Mouse (Mus musculus) natural killer cell, adult 2 months (primary cell): Measurements from ENCODE around the gene Slc44a3.
A peak's percentile ranks its signal among the peaks of the same experiment; 100 is the strongest.

ENCODE experiments used
- DNase-seq, 2 experiments: peaks; one replicate each; pipeline ENCODE4 v3.0.0; 2022; ENCODE audit warnings: low spot score in 2 of 2

Slc44a3 gene

DNA sequence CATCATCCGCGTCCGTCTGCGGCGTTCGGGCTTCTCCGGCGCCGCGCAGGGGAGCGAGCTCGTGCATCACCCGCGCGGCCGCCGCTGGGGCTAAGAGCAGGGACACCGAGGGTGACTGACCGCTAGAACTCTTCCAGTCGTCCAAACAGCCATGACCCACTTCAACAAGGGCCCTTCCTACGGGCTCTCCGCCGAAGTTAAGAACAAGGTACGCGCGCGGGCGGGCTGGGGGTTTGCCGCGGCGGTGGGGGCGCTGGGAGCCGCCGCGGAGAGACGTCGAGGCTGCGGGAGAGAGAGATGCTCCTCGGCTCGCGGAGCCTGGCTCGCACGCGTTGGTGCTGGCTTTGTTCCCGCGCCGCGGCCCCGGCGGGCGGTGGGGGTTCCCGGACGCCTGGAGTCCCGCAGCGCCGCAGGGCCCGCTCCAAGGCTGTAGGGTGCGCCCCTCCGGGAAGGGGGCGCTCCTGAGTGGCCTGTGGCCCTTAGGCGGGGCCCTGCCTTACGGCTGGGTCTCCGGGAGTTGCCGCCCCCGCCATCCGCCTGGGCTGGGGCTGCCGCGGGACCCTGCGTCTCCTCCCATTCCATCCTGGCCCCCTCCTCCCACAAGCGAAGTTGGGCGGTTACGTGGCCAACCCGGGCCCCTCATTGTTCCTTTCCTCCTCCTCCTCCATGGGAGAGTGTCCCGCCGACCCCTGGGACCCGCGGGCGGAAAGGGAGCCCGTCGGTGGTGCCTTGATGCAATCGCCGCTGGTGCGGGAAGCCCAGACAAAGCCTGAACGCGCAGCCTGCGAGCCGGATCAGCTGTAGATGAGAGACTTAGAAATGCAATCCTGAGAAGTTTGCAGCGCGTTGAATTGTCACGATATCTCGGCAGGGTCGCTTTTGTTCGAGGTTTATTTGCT, 105.3 kb downstream of the Slc44a3 start:
- DNase-seq: peak; percentile 3 to 57

DNA sequence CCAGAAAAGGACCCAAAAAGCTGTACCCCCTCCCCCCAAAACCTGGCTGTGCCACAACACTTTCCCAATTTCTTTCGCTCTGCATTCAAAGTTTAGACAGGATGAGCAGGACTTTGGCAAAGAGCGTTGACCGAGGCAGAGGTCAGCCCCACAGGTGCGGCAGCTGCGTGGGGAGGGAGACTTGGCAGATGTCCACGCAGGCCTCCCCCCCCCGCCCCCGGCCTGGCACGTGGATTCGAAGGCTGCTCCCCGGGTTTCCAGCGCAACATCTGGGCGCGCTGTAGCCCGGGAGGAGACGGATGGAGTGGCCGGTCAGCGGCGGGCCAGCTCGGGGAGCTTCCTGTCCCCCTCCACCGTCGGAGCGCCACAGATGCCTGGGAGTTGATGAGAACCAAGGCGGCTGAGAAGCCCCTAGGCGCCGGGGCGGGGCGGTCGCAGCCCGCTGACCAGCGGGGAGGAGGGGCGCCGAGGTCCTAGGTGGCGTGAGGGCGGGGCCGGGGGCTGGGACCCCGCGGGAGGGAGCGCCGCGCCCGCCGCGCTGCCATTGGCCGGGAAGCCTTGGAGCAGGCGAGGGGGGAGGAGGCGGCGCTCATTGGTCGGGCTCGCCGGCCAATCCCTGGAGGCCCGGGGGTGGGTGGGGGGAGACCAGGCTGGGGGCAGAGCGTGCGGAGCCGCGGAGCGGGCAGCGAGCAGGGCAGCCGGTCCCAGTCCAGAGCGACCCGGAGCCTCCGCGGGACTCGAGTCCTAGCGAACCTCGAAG, 106.2 kb downstream of the Slc44a3 start, which contains the start of gene Cnn3:
Cnn3 (plus strand) TSS at position 637 of the 760 bp plus-strand sequence.
- peak; percentile 7 to 59 for DNase-seq

DNA sequence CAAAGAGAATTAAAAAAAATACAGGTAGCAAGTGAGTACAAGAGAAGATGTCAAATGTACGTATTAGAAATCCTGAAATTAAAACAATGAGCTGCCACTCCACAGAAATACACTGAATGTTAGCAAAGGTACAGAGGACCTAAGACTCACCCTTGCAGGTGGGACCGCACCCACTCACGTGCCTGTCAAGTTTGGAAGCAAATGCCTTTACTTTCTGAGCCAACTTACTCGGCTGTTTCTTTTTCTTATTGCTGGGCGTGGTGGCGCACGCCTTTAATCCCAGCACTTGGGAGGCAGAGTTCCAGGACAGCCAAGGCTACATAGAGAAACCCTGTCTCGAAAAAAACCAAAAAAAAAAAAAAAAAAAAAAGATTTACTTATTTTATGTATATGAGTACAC, 109.8 kb downstream of the Slc44a3 start:
- DNase-seq: no peak

DNA sequence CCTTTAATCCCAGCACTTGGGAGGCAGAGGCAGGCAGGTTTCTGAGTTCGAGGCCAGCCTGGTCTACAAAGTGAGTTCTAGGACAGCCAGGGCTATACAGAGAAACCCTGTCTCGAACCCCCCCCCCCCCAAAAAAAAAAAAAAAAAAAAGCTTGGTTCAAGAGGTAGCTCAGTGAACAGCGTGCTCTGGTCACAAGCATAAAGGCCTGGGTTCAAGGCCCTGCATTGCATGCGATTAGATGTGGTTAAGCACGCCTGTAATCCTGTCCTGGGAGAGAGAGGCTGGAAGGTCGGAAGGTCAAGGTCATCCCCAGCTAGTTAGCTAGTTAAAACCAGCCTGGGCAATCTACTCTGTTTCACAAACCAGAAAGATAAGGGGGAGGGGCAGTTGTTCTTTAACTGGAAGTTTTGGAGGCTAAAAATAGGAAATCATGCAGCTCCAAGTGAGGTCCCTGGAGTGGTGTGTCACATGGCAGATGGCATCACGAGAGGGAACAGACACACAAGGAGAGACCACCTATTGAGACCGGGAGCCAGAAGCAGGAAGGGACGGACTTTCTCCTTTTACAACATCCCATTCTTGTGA, 113.3 kb downstream of the Slc44a3 start:
- DNase-seq: no peak

DNA sequence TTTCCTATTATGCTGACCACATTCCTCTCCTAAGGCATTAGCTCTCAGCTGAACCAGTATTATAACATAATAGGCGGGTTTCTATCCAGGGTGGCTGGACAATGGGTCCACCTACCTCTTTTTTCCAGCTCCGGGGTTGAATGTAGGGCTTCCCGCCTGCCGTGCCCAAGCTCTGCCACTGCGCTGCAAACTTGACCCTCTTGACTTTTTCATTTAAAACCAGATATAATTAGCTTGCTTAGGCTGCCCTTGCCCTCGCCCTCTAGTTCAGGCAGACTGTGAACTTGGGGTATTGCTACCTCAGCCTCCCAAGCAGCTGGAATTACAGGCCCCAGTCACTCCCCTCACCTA, 114.0 kb downstream of the Slc44a3 start:
- DNase-seq: no peak

DNA sequence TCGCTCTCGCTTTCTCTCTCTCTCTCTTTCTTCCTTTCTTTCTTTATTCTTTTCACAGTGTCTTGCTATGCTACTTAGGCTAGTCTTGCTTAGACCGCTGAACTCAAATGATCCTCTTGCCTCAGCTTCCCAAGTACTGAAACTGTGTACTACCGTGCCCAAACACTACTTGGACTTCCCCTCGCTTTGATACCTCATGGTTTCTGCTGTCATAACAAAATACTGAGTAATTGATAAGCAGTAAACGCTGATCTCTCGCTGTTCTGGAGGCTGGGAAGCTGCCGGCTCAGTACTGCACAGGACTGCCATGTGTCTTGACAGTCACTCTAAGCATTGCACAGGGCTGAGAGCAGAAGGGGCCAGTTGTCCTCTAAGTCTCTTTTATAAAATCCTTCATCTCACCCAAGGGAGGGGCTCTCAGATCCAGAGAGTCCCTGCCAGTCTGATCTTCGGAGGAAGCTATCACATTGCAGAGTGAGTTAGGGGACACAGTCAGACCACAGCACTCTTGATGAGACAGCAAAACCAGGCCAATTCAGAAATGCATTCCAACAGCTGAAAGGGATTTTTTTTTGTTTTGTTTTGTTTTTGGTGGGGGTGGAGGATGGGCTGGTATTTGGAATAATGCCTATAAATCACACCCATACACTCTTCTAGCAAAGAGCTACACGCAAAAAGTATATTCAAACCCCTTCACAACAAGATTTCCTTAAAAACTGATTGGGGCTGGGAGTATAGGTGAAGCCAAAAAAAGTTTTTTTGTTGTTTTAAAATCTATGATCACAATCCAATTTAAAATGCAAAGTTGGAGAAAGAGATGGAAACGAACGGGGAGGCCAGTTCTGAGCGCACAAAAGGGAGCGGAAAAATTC, 114.6 kb downstream of the Slc44a3 start:
- DNase-seq: no peak

DNA sequence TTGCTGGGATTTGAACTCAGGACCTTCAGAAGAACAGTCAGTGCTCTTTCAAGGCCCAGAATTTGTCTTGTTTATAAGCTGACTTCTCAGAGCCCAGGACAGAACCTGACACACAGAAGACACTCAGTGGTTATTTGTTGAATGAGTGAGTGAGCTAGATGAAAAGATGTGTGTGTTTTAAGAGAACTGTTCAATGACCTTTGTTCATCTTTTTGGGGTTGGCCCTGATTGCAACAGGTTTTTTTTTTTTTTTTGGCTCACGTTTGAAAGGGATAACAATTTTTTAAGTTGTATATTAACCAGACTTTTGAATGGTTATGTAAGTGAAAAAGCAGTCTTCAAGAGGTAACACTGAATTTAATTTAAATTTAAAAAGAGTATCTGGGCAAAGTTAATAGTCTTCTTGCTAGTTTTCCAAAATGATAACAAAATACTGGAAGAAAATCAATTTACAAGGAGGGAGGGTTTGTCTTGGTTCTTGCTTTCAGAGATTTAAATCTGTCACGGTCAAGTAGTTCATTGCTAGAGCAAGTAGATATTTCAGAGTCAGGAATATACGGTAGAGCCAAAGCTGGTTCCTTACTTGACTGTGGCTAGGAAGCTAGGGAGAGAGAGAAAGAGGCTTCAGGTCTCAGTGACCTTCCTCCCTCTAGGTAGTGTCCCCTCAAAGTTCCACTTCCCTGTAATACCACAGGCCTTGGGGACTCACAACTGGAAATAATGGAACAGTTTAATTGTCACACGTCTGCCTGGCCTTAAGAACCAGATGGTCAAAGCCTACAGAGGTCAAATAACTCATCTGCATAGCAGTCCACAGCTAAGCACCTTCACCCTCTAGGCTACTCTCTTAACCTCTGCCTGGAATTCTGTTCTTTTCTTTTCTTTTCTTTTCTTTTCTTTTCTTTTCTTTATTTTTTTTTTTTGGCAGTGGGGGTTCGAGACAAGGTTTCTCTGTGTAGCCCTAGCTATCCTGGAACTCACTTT, 115.7 kb downstream of the Slc44a3 start:
- DNase-seq: no peak

DNA sequence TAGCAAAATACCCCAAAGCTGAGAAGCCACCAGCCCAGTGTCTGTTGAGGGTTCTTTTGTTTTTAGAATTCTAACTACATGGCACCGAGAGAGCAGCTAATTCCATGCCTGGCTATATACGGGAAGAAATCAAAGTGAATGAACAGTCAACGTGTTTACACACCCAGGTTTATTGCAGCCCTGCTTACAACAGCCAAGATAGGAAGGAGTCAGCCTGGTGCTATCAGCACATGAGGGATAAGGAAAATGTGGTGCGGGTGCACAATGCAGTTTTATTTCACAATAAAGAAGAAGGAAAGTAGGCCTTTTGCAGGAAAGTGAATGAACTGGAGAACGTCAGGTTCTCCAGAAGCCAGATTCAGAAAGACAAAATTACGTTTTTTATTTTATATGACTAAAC, 120.8 kb downstream of the Slc44a3 start:
- DNase-seq: no peak
